Comparison of ENCODE assay signal across 16 mouse cellular contexts in genomic region chr1:65422501-65423010, GRCm38 (mm10).
"Had no signal": no experiment of that assay in that cellular context is flagged by ENCODE, and none has a peak within 500 bp of the region (broad histone marks: within the 10 kb centered on the region; RNA-seq: fewer than 3 reads in every experiment).

No protein-coding gene starts in this region.

- DNase-seq: lung, adult 18-20 months; lung, embryonic 14.5 days; lung, postnatal 10 days; lung, postnatal 4 days; midbrain, embryonic 14.5 days; right cerebral cortex, postnatal 25 days; right cerebral cortex, postnatal 4 days; spleen, adult 18-20 months; thymus, adult 18-20 months; thymus, postnatal 25 days; thymus, postnatal 4 days had no signal

- H3K36me3 ChIP-seq: midbrain, embryonic 10.5 days; midbrain, embryonic 12.5 days; neural tube, embryonic 13.5 days; neural tube, embryonic 15.5 days had no signal

- H3K4me3 ChIP-seq: midbrain, embryonic 10.5 days; midbrain, embryonic 12.5 days; myocyte; neural tube, embryonic 13.5 days; neural tube, embryonic 15.5 days had no signal

- H3K27ac ChIP-seq: midbrain, embryonic 10.5 days; midbrain, embryonic 12.5 days; neural tube, embryonic 13.5 days; neural tube, embryonic 15.5 days had no signal

- H3K9ac ChIP-seq: lung, embryonic 14.5 days; midbrain, embryonic 12.5 days; neural tube, embryonic 13.5 days; neural tube, embryonic 15.5 days had no signal

- H3K9me3 ChIP-seq: midbrain, embryonic 10.5 days; midbrain, embryonic 12.5 days; neural tube, embryonic 13.5 days; neural tube, embryonic 15.5 days had no signal

- H3K4me1 ChIP-seq: midbrain, embryonic 10.5 days; midbrain, embryonic 12.5 days; neural tube, embryonic 13.5 days; neural tube, embryonic 15.5 days had no signal
